Mouse (Mus musculus) midbrain, embryonic 16.5 days (tissue): ENCODE measurements around the gene Gsg1l. TPM values are rescaled to one million over a fixed set of nuclear protein-coding genes. Genes with fewer than 3 reads are reported as not detected.

Experiments
- ATAC-seq: fragments of 200-750 bp; cut with Nextera tagmentation; 2 replicates; pipeline ENCODE4 v1.8.0; 2017; ENCODE audit warnings: moderate TSS enrichment
- H3K27ac ChIP-seq: fragments of 300-500 bp; sonication (generic); 2 replicates; pipeline ENCODE4 v1.5.1; 2014; ENCODE audit warnings: mild to moderate bottlenecking, low read length, mixed read lengths
- H3K27me3 ChIP-seq: fragments of 300-500 bp; sonication (generic); 2 replicates; pipeline ENCODE4 v1.6.1; 2014; ENCODE audit warnings: low read depth, low read length, mixed read lengths; ENCODE audit not compliant: control insufficient read depth, insufficient read depth
- H3K36me3 ChIP-seq: fragments of 300-500 bp; sonication (generic); 2 replicates; pipeline ENCODE4 v1.6.1; 2014; ENCODE audit warnings: mild to moderate bottlenecking, low read length, moderate library complexity, mixed read lengths; ENCODE audit not compliant: control insufficient read depth, insufficient read depth
- H3K4me1 ChIP-seq: fragments of 300-500 bp; sonication (generic); 2 replicates; pipeline ENCODE4 v1.6.1; 2014; ENCODE audit warnings: mild to moderate bottlenecking, low read length, mixed read lengths; ENCODE audit not compliant: control insufficient read depth, insufficient read depth
- H3K4me2 ChIP-seq: fragments of 300-500 bp; sonication (generic); 2 replicates; pipeline ENCODE4 v1.6.1; 2014; ENCODE audit warnings: mild to moderate bottlenecking, low read length, mixed read lengths
- H3K4me3 ChIP-seq: fragments of 300-500 bp; sonication (generic); 2 replicates; pipeline ENCODE4 v1.5.1; 2014; ENCODE audit warnings: low read depth, mild to moderate bottlenecking, low read length, moderate library complexity, mixed read lengths
- H3K9ac ChIP-seq: fragments of 300-500 bp; sonication (generic); 2 replicates; pipeline ENCODE4 v1.6.1; 2014; ENCODE audit warnings: low read depth, low read length, mixed read lengths
- H3K9me3 ChIP-seq: fragments of 300-500 bp; sonication (generic); replicated peaks from 2 replicates; pipeline ENCODE4 v1.6.1; 2014; ENCODE audit warnings: mild to moderate bottlenecking, low read length, mixed read lengths; ENCODE audit not compliant: control insufficient read depth, poor library complexity, severe bottlenecking
- WGBS: fragments of 180-500 bp; shearing (Covaris S2); extraction: QIAGEN DNeasy Blood & Tissue Kit; methylation state at CpG from one replicate; pipeline ENCODE4 v1.1.7; 2014; 5-methylcytosine and 5-hydroxymethylcytosine counted together
- polyA plus RNA-seq: library from polyadenylated mRNA; unstranded; fragments of >200 nt; fragmentation: Nextera tagmentation; extraction: Ambion mirVana; gene quantifications from 2 replicates; pipeline ENCODE4 v1.2.1, GENCODE M21; 2015

The Gsg1l gene
- polyA plus RNA-seq, 1 experiment from 2014 or later, result 12.5 TPM

- WGBS, result 64% methylated on average over 14 of the region's 14 CpGs
Measured at GRCm38 (mm10) chr7:126066777-126067176, 15.4 kb downstream of the Gsg1l start.

GRCm38 (mm10) chr7:126065243-126065876, 16.9 kb downstream of the Gsg1l start:
- H3K9ac ChIP-seq, result no peak overlapping the region
- peaks cover 6% of the 10 kb centered on the region; the same call in 1 of the 2 replicates for H3K9me3 ChIP-seq
- ATAC-seq, result no peak
- 74% methylated on average over 5 of the region's 5 CpGs for WGBS
- H3K27ac ChIP-seq, result no peak overlapping the region
- H3K36me3 ChIP-seq, result no peaks in the 10 kb centered on the region
- no peak overlapping the region for H3K4me3 ChIP-seq
- H3K4me1 ChIP-seq, result peaks cover 12% of the 10 kb centered on the region
- H3K4me2 ChIP-seq, result no peak overlapping the region
- H3K27me3 ChIP-seq, result no peaks in the 10 kb centered on the region

More at GRCm38 (mm10) chr7:126066777-126067176, 15.4 kb downstream of the Gsg1l start:
- Histone ChIP-seq H3K4me2 (no peak overlapping the region), H3K4me1 (peaks cover 10% of the 10 kb centered on the region), H3K36me3 (no peaks in the 10 kb centered on the region), H3K4me3 (no peak overlapping the region), H3K27me3 (no peaks in the 10 kb centered on the region), H3K27ac (no peak overlapping the region), H3K9ac (no peak overlapping the region), H3K9me3 (peaks cover 6% of the 10 kb centered on the region; the same call in 1 of the 2 replicates)
- ATAC-seq, result no peak

GRCm38 (mm10) chr7:126062228-126062627, 20.0 kb downstream of the Gsg1l start:
- no peak overlapping the region for H3K4me3 ChIP-seq
- H3K27me3 ChIP-seq, result no peaks in the 10 kb centered on the region
- 0 out of 2 replicates have a peak, but pooled peaks cover 2% of the 10 kb centered on the region for H3K9me3 ChIP-seq
- WGBS, result 25% methylated on average over 4 of the region's 4 CpGs
- no peaks in the 10 kb centered on the region for H3K36me3 ChIP-seq
- H3K4me1 ChIP-seq, result peaks cover 19% of the 10 kb centered on the region
- H3K27ac ChIP-seq, result no peak overlapping the region
- peak; percentile 60; the same call in 1 of the 2 replicates for ATAC-seq
- no peak overlapping the region for H3K9ac ChIP-seq
- H3K4me2 ChIP-seq, result no peak overlapping the region

- 32% methylated on average over 7 of the region's 7 CpGs for whole genome bisulfite sequencing
- no peak overlapping the region for H3K27ac ChIP-seq
- ATAC-seq, result no peak
Measured at GRCm38 (mm10) chr7:126058918-126059317, 23.3 kb downstream of the Gsg1l start.

GRCm38 (mm10) chr7:126057332-126057914, 24.8 kb downstream of the Gsg1l start:
- Histone ChIP-seq H3K4me3 (no peak overlapping the region), H3K27ac (no peak overlapping the region), H3K9ac (no peak overlapping the region), H3K9me3 (no peaks in the 10 kb centered on the region), H3K27me3 (no peaks in the 10 kb centered on the region), H3K4me1 (peaks cover 26% of the 10 kb centered on the region), H3K36me3 (no peaks in the 10 kb centered on the region), H3K4me2 (no peak overlapping the region)
- ATAC-seq, result no peak
- WGBS, result 80% methylated on average over 10 of the region's 10 CpGs

More at GRCm38 (mm10) chr7:126058918-126059317, 23.3 kb downstream of the Gsg1l start:
- H3K9ac ChIP-seq, result no peak overlapping the region
- no peak overlapping the region for H3K4me3 ChIP-seq
- H3K4me2 ChIP-seq, result no peak overlapping the region
- no peaks in the 10 kb centered on the region for H3K36me3 ChIP-seq
- peaks cover 30% of the 10 kb centered on the region for H3K4me1 ChIP-seq
- no peaks in the 10 kb centered on the region for H3K9me3 ChIP-seq
- H3K27me3 ChIP-seq, result no peaks in the 10 kb centered on the region

GRCm38 (mm10) chr7:126054574-126054973, 27.6 kb downstream of the Gsg1l start:
- H3K27ac ChIP-seq, result no peak overlapping the region
- WGBS, result 14% methylated on average over 6 of the region's 6 CpGs
- no peaks in the 10 kb centered on the region for H3K27me3 ChIP-seq
- no peak overlapping the region for H3K4me2 ChIP-seq
- H3K9me3 ChIP-seq, result no peaks in the 10 kb centered on the region
- no peaks in the 10 kb centered on the region for H3K36me3 ChIP-seq
- peak; percentile 43; the same call in 1 of the 2 replicates for ATAC-seq
- H3K4me1 ChIP-seq, result peaks cover 19% of the 10 kb centered on the region
- no peak overlapping the region for H3K4me3 ChIP-seq
- no peak overlapping the region for H3K9ac ChIP-seq

- WGBS, result 71% methylated on average over 7 of the region's 7 CpGs
- H3K27ac ChIP-seq, result no peak overlapping the region
- no peak for ATAC-seq
Measured at GRCm38 (mm10) chr7:126053618-126054017, 28.6 kb downstream of the Gsg1l start.

GRCm38 (mm10) chr7:126051910-126052309, 30.3 kb downstream of the Gsg1l start:
- no peak for ATAC-seq
- Histone ChIP-seq H3K4me3 (no peak overlapping the region), H3K4me1 (peaks cover 13% of the 10 kb centered on the region), H3K27me3 (no peaks in the 10 kb centered on the region), H3K9me3 (no peaks in the 10 kb centered on the region), H3K36me3 (no peaks in the 10 kb centered on the region), H3K27ac (no peak overlapping the region), H3K4me2 (no peak overlapping the region), H3K9ac (no peak overlapping the region)
- 30% methylated on average over 6 of the region's 6 CpGs for WGBS

More at GRCm38 (mm10) chr7:126053618-126054017, 28.6 kb downstream of the Gsg1l start:
- no peaks in the 10 kb centered on the region for H3K9me3 ChIP-seq
- H3K9ac ChIP-seq, result no peak overlapping the region
- H3K36me3 ChIP-seq, result no peaks in the 10 kb centered on the region
- H3K4me2 ChIP-seq, result no peak overlapping the region
- H3K27me3 ChIP-seq, result no peaks in the 10 kb centered on the region
- no peak overlapping the region for H3K4me3 ChIP-seq
- H3K4me1 ChIP-seq, result peaks cover 15% of the 10 kb centered on the region

GRCm38 (mm10) chr7:126045077-126045476, 37.1 kb downstream of the Gsg1l start:
- no peak for ATAC-seq
- no peaks in the 10 kb centered on the region for H3K9me3 ChIP-seq
- no peak overlapping the region for H3K4me3 ChIP-seq
- H3K4me1 ChIP-seq, result 0 out of 2 replicates have a peak, but pooled peaks cover 2% of the 10 kb centered on the region
- no peak overlapping the region for H3K4me2 ChIP-seq
- 94% methylated on average over 6 of the region's 6 CpGs for WGBS
- H3K27ac ChIP-seq, result no peak overlapping the region
- H3K36me3 ChIP-seq, result no peaks in the 10 kb centered on the region
- no peaks in the 10 kb centered on the region for H3K27me3 ChIP-seq
- no peak overlapping the region for H3K9ac ChIP-seq
